Mouse (Mus musculus) spleen, adult 2 months (tissue): ENCODE results near the gene Pde4c.

Source experiments
- CTCF ChIP-seq: fragments of 200-500 bp; IDR thresholded peaks from 2 replicates; pipeline ENCODE4 v1.5.1; 2011; ENCODE audit warnings: mild to moderate bottlenecking, inconsistent platforms; ENCODE audit not compliant: insufficient read depth, insufficient read length, insufficient replicate concordance; ENCODE audit errors: extremely low read depth
- POLR2A ChIP-seq: fragments of 200-500 bp; IDR thresholded peaks from 2 replicates; pipeline ENCODE4 v1.6.1; 2011; ENCODE audit warnings: low read depth, low read length, inconsistent platforms

GRCm38 (mm10) chr8:70773410-70773809, 49.9 kb downstream of the Pde4c start:
- TF ChIP-seq CTCF (no peak), POLR2A (no peak)
